Mouse (Mus musculus) liver, embryonic 14 days (tissue): ENCODE data around the gene 9130008F23Rik. TPM values are rescaled to one million over a fixed set of nuclear protein-coding genes. Genes with fewer than 3 reads are reported as not detected.

Source experiments
- polyA plus RNA-seq: library from polyadenylated mRNA; depleted of rRNA; stranded (reverse); fragments of >200 nt; gene quantifications from 2 replicates; pipeline ENCODE4 v1.2.3, GENCODE M21; 2012; rRNA removed

9130008F23Rik gene
- polyA plus RNA-seq, result 0.47 and 0.52 TPM in 2 replicates

GRCm38 (mm10) chr17:40879924-40880691, at the start of gene 9130008F23Rik:
Gene 9130008F23Rik (minus strand): TSS chr17:40880559.

GRCm38 (mm10) chr17:40914250-40914649, 33.9 kb upstream of the 9130008F23Rik start, which contains the start of gene Glyatl3:
Gene Glyatl3 (minus strand): TSS chr17:40914350.

Other genes with a start within 250 kb of the 9130008F23Rik start
- gene Esp3, start 248.5 kb downstream of the 9130008F23Rik start, polyA plus RNA-seq, result not detected in 2 replicates
- gene Esp1, start 153.4 kb downstream of the 9130008F23Rik start, polyA plus RNA-seq, result not detected in 2 replicates
- 0.15 and 0.20 TPM in 2 replicates for gene Crisp2, start 73.6 kb downstream of the 9130008F23Rik start, polyA plus RNA-seq
- 134 and 170 TPM in 2 replicates for gene Rhag, start 69.4 kb downstream of the 9130008F23Rik start, polyA plus RNA-seq
- gene Glyatl3, start 33.8 kb upstream of the 9130008F23Rik start, polyA plus RNA-seq, result 0.03 TPM in 1 of 2 replicates, not detected in the other
- 13.8 and 15.5 TPM in 2 replicates for gene Mut, start 54.1 kb upstream of the 9130008F23Rik start, polyA plus RNA-seq
- gene Cenpq, start 54.5 kb upstream of the 9130008F23Rik start, polyA plus RNA-seq, result 18.2 and 19.0 TPM in 2 replicates